Mouse (Mus musculus) intestine, embryonic 14.5 days (tissue): ENCODE results near the gene Hist1h2af. TPM values are rescaled to one million over a fixed set of nuclear protein-coding genes. Genes with fewer than 3 reads are reported as not detected.
"Not testable (repeated sequence)": the region's sequence is repeated elsewhere in the genome, so short reads cannot be mapped to it uniquely, and the experiment has no call there.

Source experiments
- ATAC-seq: fragments of 200-750 bp; cut with Nextera tagmentation; replicated peaks from 2 replicates; pipeline ENCODE4 v1.8.0; 2017; ENCODE audit warnings: low read depth, moderate number of reproducible peaks, moderate TSS enrichment, moderate library complexity; ENCODE audit not compliant: low FRiP score, low TSS enrichment
- DNase-seq: peaks from one replicate; pipeline ENCODE4 v3.0.0-alpha.2; 2018; ENCODE audit warnings: low spot score
- H3K27ac ChIP-seq: fragments of 300-500 bp; sonication (generic); 2 replicates; pipeline ENCODE4 v1.5.1; 2014; ENCODE audit warnings: low read depth, mild to moderate bottlenecking, control low read depth
- H3K27me3 ChIP-seq: fragments of 300-500 bp; sonication (generic); replicated peaks from 2 replicates; pipeline ENCODE4 v1.6.1; 2014; ENCODE audit warnings: low read length, control low read depth; ENCODE audit not compliant: control insufficient read depth, insufficient read depth
- H3K36me3 ChIP-seq: fragments of 300-500 bp; sonication (generic); 2 replicates; pipeline ENCODE4 v1.6.1; 2014; ENCODE audit warnings: low read length, control low read depth; ENCODE audit not compliant: control insufficient read depth, insufficient read depth
- H3K4me1 ChIP-seq: fragments of 300-500 bp; sonication (generic); replicated peaks from 2 replicates; pipeline ENCODE4 v1.6.1; 2014; ENCODE audit warnings: low read length, control low read depth, mixed read lengths; ENCODE audit not compliant: control insufficient read depth, insufficient read depth
- H3K4me2 ChIP-seq: fragments of 300-500 bp; sonication (generic); 2 replicates; pipeline ENCODE4 v1.6.1; 2014; ENCODE audit warnings: low read length
- H3K4me3 ChIP-seq: fragments of 300-500 bp; sonication (generic); 2 replicates; pipeline ENCODE4 v1.5.1; 2014; ENCODE audit warnings: low read depth, low read length, control low read depth, mixed read lengths
- H3K9ac ChIP-seq: fragments of 300-500 bp; sonication (generic); 2 replicates; pipeline ENCODE4 v1.6.1; 2014; ENCODE audit warnings: mild to moderate bottlenecking, low read length
- H3K9me3 ChIP-seq: fragments of 300-500 bp; sonication (generic); 2 replicates; pipeline ENCODE4 v1.6.1; 2016; ENCODE audit warnings: low read length, control low read depth; ENCODE audit not compliant: control insufficient read depth
- WGBS: fragments of 180-500 bp; shearing (Covaris S2); extraction: QIAGEN DNeasy Blood & Tissue Kit; methylation state at CpG from one replicate; pipeline ENCODE4 v1.1.7; 2014; 5-methylcytosine and 5-hydroxymethylcytosine counted together
- polyA plus RNA-seq: library from polyadenylated mRNA; unstranded; fragments of >200 nt; fragmentation: Nextera tagmentation; extraction: Ambion mirVana; gene quantifications from 2 replicates; pipeline ENCODE4 v1.2.1, GENCODE M21; 2014

Hist1h2af gene
- polyA plus RNA-seq, 1 experiment from 2014 or later = 12.1 TPM

DNA sequence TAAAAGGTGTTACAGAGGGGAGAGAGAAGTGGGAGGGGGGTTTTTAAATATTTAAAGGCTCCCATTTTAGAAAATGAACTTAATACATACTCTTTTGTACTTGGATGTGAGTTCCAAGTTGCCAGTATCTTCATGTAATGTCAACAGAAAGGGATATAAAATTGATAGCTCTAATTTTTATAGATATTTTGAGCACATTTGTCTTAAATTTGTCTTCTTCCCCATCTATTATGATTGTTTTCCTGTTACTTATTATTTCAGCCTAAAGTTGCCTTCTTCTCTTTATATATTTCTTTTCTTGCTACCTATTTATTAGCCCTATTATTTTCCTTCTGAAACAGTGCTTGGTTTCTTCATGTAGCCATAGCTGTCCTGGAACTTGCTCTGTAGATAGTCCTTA lies 19.3 kb downstream of the Hist1h2af start, which contains the start of gene Hist1h1d:
TSS of gene Hist1h1d (plus strand) at position 301 of the 400 bp plus-strand sequence.
- Histone ChIP-seq H3K27ac (peak within 1 kb of the TSS; percentile 100), H3K4me2 (peak within 1 kb of the TSS; percentile 93), H3K36me3 (no peaks in the 10 kb centered on the region), H3K4me3 (no peak within 1 kb of the TSS), H3K9ac (peak within 1 kb of the TSS; percentile 71), H3K4me1 (peaks cover 16% of the 10 kb centered on the region), H3K27me3 (no peaks in the 10 kb centered on the region), H3K9me3 (no peaks in the 10 kb centered on the region)
- ATAC-seq (no peak), DNase-seq (no peak)

DNA sequence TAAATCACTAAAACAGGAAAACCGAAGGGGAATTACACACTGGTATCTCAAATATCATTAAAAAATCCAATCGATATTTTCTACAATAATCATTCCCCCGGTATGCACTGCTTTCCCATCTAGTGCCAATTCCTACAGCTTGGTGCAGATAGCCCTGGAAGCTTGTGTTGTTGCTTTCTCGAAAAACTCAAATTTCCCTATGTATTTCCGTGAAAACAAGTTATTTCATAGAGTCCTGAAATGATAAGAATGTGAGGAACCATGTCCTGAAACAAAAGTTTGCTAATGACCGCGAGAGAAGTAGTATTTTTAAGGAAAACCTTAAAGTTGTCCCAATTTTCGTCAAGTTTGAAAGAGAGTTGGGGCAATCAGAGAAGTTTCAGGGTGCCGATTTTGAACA lies 20.7 kb downstream of the Hist1h2af start:
- WGBS = 22% methylated on average over 9 of the region's 9 CpGs
- H3K36me3 ChIP-seq = no peaks in the 10 kb centered on the region
- H3K4me3 ChIP-seq = peak overlapping the region; percentile 71
- no peak for DNase-seq
- no peak for ATAC-seq
- no peaks in the 10 kb centered on the region for H3K27me3 ChIP-seq
- peak overlapping the region; percentile 93 for H3K4me2 ChIP-seq
- H3K27ac ChIP-seq = peak overlapping the region; percentile 100
- H3K9me3 ChIP-seq = no peaks in the 10 kb centered on the region
- peak overlapping the region; percentile 96 for H3K9ac ChIP-seq
- H3K4me1 ChIP-seq = peaks cover 16% of the 10 kb centered on the region

- ATAC-seq = peak; percentile 86
- Histone ChIP-seq H3K36me3 (no peaks in the 10 kb centered on the region), H3K4me2 (peak overlapping the region; percentile 93), H3K27ac (peak overlapping the region; percentile 100), H3K27me3 (no peaks in the 10 kb centered on the region), H3K4me1 (peaks cover 16% of the 10 kb centered on the region), H3K9me3 (no peaks in the 10 kb centered on the region), H3K4me3 (peak overlapping the region; percentile 71), H3K9ac (peak overlapping the region; percentile 96)
- peak; percentile 93 for DNase-seq
- WGBS = under 1% methylated on average over 53 of the region's 54 CpGs
Observed at GRCm38 (mm10) chr13:23554925-23555838, 21.5 kb downstream of the Hist1h2af start.

- 1% methylated on average over 18 of the region's 18 CpGs for WGBS
- H3K27ac ChIP-seq = peak overlapping the region; percentile 100
- no peaks in the 10 kb centered on the region for H3K27me3 ChIP-seq
- peak overlapping the region; percentile 71 for H3K4me3 ChIP-seq
- no peaks in the 10 kb centered on the region for H3K36me3 ChIP-seq
- ATAC-seq (peak; percentile 77), DNase-seq (peak; percentile 88)
- H3K9me3 ChIP-seq = no peaks in the 10 kb centered on the region
- peaks cover 15% of the 10 kb centered on the region for H3K4me1 ChIP-seq
- peak overlapping the region; percentile 93 for H3K4me2 ChIP-seq
- H3K9ac ChIP-seq = peak overlapping the region; percentile 96
Observed at GRCm38 (mm10) chr13:23555839-23556416, 22.2 kb downstream of the Hist1h2af start.

- ATAC-seq = no peak
- no peak overlapping the region for H3K9ac ChIP-seq
- peaks cover 12% of the 10 kb centered on the region for H3K4me1 ChIP-seq
- peak overlapping the region; percentile 71; the same call in 1 of the 2 replicates for H3K4me3 ChIP-seq
- H3K4me2 ChIP-seq = peak overlapping the region; percentile 93
- WGBS = 68% methylated on average over 3 of the region's 3 CpGs
- H3K36me3 ChIP-seq = no peaks in the 10 kb centered on the region
- DNase-seq = no peak
- peak overlapping the region; percentile 100 for H3K27ac ChIP-seq
- no peaks in the 10 kb centered on the region for H3K9me3 ChIP-seq
- no peaks in the 10 kb centered on the region for H3K27me3 ChIP-seq
Observed at GRCm38 (mm10) chr13:23556906-23557305, 23.2 kb downstream of the Hist1h2af start.

DNA sequence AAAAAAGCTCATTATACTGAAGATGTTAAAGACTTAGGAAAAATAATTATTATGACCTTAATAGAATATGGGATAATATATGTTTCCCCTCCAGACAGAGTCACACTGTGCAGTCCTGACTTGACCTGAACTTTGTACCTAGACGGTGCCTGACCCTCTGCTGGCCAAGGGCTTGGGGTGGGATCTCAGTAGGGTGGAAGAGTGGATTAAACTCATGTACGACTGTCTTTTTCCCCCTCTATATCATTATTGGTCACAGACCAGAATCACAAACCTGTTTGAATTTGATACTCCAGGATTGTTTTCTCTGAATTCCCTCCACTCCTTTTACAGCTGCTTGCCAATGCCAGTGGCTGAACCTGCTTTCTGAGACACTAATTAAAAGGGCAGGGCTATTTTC lies 27.0 kb downstream of the Hist1h2af start:
- H3K9ac ChIP-seq = 0 out of 2 replicates have a peak overlapping the region, but pooled peaks have one; percentile 10
- H3K4me2 ChIP-seq, H3K9me3 ChIP-seq, DNase-seq, H3K4me3 ChIP-seq, H3K4me1 ChIP-seq, ATAC-seq, H3K27me3 ChIP-seq, H3K36me3 ChIP-seq: not testable (repeated sequence)
- WGBS = 28% methylated on average over 2 of the region's 2 CpGs
- peak overlapping the region; percentile 12; the same call in 1 of the 2 replicates for H3K27ac ChIP-seq

- Histone ChIP-seq H3K9ac (peak overlapping the region; percentile 52), H3K4me2 (peak overlapping the region; percentile 92), H3K4me3 (peak overlapping the region; percentile 38; the same call in 1 of the 2 replicates), H3K27ac (peak overlapping the region; percentile 99)
- H3K36me3 ChIP-seq, ATAC-seq, DNase-seq, H3K4me1 ChIP-seq, H3K9me3 ChIP-seq, H3K27me3 ChIP-seq: not testable (repeated sequence)
- WGBS = 0% methylated on average over 2 of the region's 5 CpGs
Observed at GRCm38 (mm10) chr13:23561531-23561882, 27.8 kb downstream of the Hist1h2af start.

DNA sequence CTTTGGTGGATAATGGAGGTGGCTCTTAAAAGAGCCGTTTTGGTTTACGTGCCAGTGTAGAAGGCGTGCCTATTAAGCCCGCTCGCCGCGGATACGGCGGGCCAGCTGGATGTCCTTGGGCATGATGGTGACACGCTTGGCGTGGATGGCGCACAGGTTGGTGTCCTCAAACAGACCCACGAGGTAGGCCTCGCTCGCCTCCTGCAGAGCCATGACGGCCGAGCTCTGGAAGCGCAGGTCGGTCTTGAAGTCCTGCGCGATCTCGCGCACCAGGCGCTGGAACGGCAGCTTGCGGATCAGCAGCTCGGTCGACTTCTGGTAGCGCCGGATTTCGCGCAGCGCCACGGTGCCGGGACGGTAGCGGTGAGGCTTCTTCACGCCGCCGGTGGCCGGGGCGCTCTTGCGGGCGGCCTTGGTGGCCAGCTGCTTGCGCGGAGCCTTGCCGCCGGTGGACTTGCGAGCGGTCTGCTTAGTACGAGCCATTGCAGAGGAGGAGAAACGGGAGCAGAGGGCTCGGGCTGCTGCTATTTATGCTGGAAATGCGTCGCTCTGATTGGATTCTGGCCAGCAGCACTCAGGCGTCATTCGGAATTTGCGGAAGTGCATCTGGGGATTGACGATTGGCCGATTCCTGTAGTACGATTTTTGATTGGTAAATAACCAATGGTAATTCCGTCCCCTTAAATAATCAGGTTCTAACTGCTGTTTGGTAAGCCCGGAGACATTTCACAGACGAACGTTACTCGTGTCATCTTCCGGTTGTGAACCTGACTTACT lies 28.4 kb downstream of the Hist1h2af start, which contains the start of gene Hist1h3e:
TSS of gene Hist1h3e (minus strand) at position 487 of the 777 bp plus-strand sequence.
- Histone ChIP-seq H3K4me2 (peak within 1 kb of the TSS; percentile 92), H3K27ac (peak within 1 kb of the TSS; percentile 99), H3K4me3 (peak within 1 kb of the TSS; percentile 38), H3K9ac (peak within 1 kb of the TSS; percentile 73)
- not testable (repeated sequence) for H3K27me3 ChIP-seq, H3K4me1 ChIP-seq, H3K36me3 ChIP-seq, H3K9me3 ChIP-seq
- DNase-seq (peak; percentile 98), ATAC-seq (peak; percentile 90)
- WGBS = under 1% methylated on average over 49 of the region's 67 CpGs
